Mouse (Mus musculus) pancreas, adult 10 weeks (tissue): ENCODE data around the gene Micu2. TPM values are rescaled to one million over a fixed set of nuclear protein-coding genes. Genes with fewer than 3 reads are reported as not detected.

ENCODE experiments used
- polyA plus RNA-seq: library from polyadenylated mRNA; stranded (reverse); fragments of 350-450 nt; fragmentation: Illumina TruSeq; extraction: RNeasy Lipid Tissue Mini Kit (QIAGEN cat#74804); gene quantifications from one replicate; pipeline ENCODE4 v1.2.3, GENCODE M21; 2015; ENCODE audit warnings: low read depth, low replicate concordance; ENCODE audit not compliant: insufficient read depth

The Micu2 gene
- 13.9 TPM for polyA plus RNA-seq

GRCm38 (mm10) chr14:57998526-57999401 lies at the start of gene Micu2:
TSS of gene Micu2 (minus strand) at chr14:57999262.

GRCm38 (mm10) chr14:57890011-57890842 lies 108.8 kb downstream of the Micu2 start, which contains the start of gene Zdhhc20:
TSS of gene Zdhhc20 (minus strand) at chr14:57890276.

Other genes starting within 250 kb of the Micu2 start
- gene Lats2, start 240.9 kb downstream of the Micu2 start, polyA plus RNA-seq = 7.6 TPM
- 39.0 TPM for gene Sap18, start 201.1 kb downstream of the Micu2 start, polyA plus RNA-seq
- not detected for gene Ska3, start 173.1 kb downstream of the Micu2 start, polyA plus RNA-seq
- 12.5 TPM for gene Mrpl57, start 173.0 kb downstream of the Micu2 start, polyA plus RNA-seq
- 4.4 TPM for gene Zdhhc20, start 109.0 kb downstream of the Micu2 start, polyA plus RNA-seq
- 0.59 TPM for gene Fgf9, start 71.3 kb upstream of the Micu2 start, polyA plus RNA-seq